ENCODE assay signal across 8 mouse cellular contexts in genomic region chr13:101768630-101768991, GRCm38 (mm10). TPM values are rescaled to one million over a fixed set of nuclear protein-coding genes. Genes with fewer than 3 reads are reported as not detected.
DNase-seq lines count a peak whose midpoint lies in the region; ATAC-seq lines count a peak whose summit lies in the region.

No protein-coding gene starts in this region.

- no peaks in the 10 kb centered on the region for H3K36me3 ChIP-seq in intestine, embryonic 16.5 days (ENCODE audit: control insufficient read depth, insufficient read depth, low read length)
- peaks cover 12% of the 10 kb centered on the region for H3K36me3 ChIP-seq in megakaryocyte, embryonic 14.5 days (replicated peaks; ENCODE audit: low read length)

- peak; percentile 88 for DNase-seq in adrenal gland, postnatal 10 days
- DNase-seq in embryo, embryonic 11.5 days (ENCODE audit: low read depth, low spot score): peak; percentile 26
- peak; percentile 80 for DNase-seq in gastrocnemius, postnatal 25 days
- DNase-seq in left cerebral cortex, postnatal 14 days (ENCODE audit: low spot score in 2 of 2): peak; percentile 54 to 60
- DNase-seq in spleen, adult 18-20 months: peak; percentile 40 to 43

- 0 out of 2 replicates have a peak, but pooled peaks cover 6% of the 10 kb centered on the region for H3K27me3 ChIP-seq in intestine, embryonic 16.5 days (replicated peaks; ENCODE audit: control insufficient read depth, insufficient read depth, low read length)
- H3K27me3 ChIP-seq in megakaryocyte, embryonic 14.5 days (replicated peaks): no peaks in the 10 kb centered on the region

- peak overlapping the region; percentile 84 for H3K27ac ChIP-seq in intestine, embryonic 16.5 days (ENCODE audit: low read length)

- peak overlapping the region; percentile 96 for H3K9ac ChIP-seq in intestine, embryonic 16.5 days (ENCODE audit: low read depth, low read length)

- intact Hi-C loops in left cerebral cortex, postnatal 14 days (cut with DNase I): loop anchor here (5.0 kb wide), 1 partner anchor 139 kb away; no protein-coding TSS in a partner anchor

- WGBS in intestine, embryonic 16.5 days: 2% methylated on average over 17 of the region's 17 CpGs

- H3K9me3 ChIP-seq in intestine, embryonic 16.5 days (ENCODE audit: control insufficient read depth, low read length): no peaks in the 10 kb centered on the region
- no peaks in the 10 kb centered on the region for H3K9me3 ChIP-seq in megakaryocyte, embryonic 14.5 days

- H3K4me1 ChIP-seq in intestine, embryonic 16.5 days (ENCODE audit: control insufficient read depth, insufficient read depth, low read length): peaks cover 40% of the 10 kb centered on the region
- peaks cover 38% of the 10 kb centered on the region for H3K4me1 ChIP-seq in megakaryocyte, embryonic 14.5 days

- peak overlapping the region; percentile 98 for H3K4me3 ChIP-seq in intestine, embryonic 16.5 days (ENCODE audit: low read length)
- peak overlapping the region; percentile 99 for H3K4me3 ChIP-seq in megakaryocyte, embryonic 14.5 days (replicated peaks)

- ATAC-seq in intestine, embryonic 16.5 days: peak; percentile 39; the same call in 1 of the 2 replicates
- no peak for ATAC-seq in inflammation-experienced regulatory T-cells, adult 6 months

- H3K4me2 ChIP-seq in intestine, embryonic 16.5 days (ENCODE audit: low read depth, low read length): peak overlapping the region; percentile 93

RNA-seq across cellular contexts. Expression of gene Pik3r1, which starts 0.6 kb away (rescaled TPM):
- total RNA-seq in adrenal gland, postnatal 10 days (2021): 10 to 100 TPM; 82.7 to 83.1 TPM
- 10 to 100 TPM; 25.4 to 27.0 TPM for total RNA-seq in gastrocnemius, postnatal 25 days (2021)
- 20.9 and 24.8 TPM in 2 replicates for polyA plus RNA-seq in intestine, embryonic 16.5 days (2015; fragmentation: Nextera tagmentation; extraction: Ambion mirVana)
- 100 to 1,000 TPM; 145 to 173 TPM for total RNA-seq in left cerebral cortex, postnatal 14 days (2021)
- polyA plus RNA-seq in megakaryocyte, embryonic 14.5 days (2012; ENCODE audit: insufficient read depth, low replicate concordance): 3.9 and 4.2 TPM in 2 replicates
- polyA plus RNA-seq in inflammation-experienced regulatory T-cells, adult 6 months (2017; shearing (Covaris generic)): 10 to 100 TPM; 78.0 to 94.8 (median 90.1) TPM

Comparison
In these comparisons a context has a peak if more than half of its experiments do, and no peak if none do; other contexts are left out.
1. DNase-seq: peak in every context shown above with its lines; median percentile 88 in adrenal gland, postnatal 10 days; 80 in gastrocnemius, postnatal 25 days; 57 in left cerebral cortex, postnatal 14 days; 42 in spleen, adult 18-20 months; 26 in embryo, embryonic 11.5 days.